Mouse (Mus musculus): Measurements from ENCODE around the gene Phf21a. TPM values are rescaled to one million over a fixed set of nuclear protein-coding genes. Genes with fewer than 3 reads are reported as not detected.
A peak's percentile ranks its signal among the peaks of the same experiment; 100 is the strongest.

The Phf21a gene
- total RNA-seq, 2 experiments from 2014 or later: 24.8 to 30.1 TPM

DNA sequence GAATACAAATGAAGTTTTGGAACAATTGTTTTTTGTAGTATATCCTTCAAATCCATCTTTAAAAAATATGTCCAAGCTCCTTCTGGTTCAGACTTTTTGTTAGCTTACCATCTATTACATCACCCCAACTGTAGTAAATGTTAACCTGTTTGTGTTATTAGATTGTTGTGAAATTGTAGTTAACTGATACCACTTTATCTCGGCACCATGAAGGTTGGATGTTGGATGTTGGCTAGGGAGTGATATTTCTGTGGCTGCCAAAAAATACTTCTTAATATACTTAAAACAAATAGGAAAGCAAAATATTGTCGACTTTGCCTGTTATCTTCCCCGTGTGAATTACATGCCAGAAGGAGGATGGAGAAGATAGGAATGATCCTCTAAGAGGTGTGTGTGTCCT, 184.9 kb downstream of the Phf21a start:
- no peak for DNase-seq
- intact Hi-C loops (cut with DNase I): no loop called here

GRCm38 (mm10) chr2:92278663-92279062, 185.7 kb downstream of the Phf21a start:
- intact Hi-C loops (cut with DNase I): no loop called here
- DNase-seq: no peak

- no peak for DNase-seq
- intact Hi-C loops (cut with DNase I): no loop called here
These were observed 186.5 kb downstream of the Phf21a start for GRCm38 (mm10) chr2:92279398-92279797.

GRCm38 (mm10) chr2:92285597-92285996, 192.7 kb downstream of the Phf21a start:
- no peak for DNase-seq

GRCm38 (mm10) chr2:92289335-92289734, 196.4 kb downstream of the Phf21a start:
- no peak for DNase-seq
- intact Hi-C loops (cut with DNase I): no loop called here

More at GRCm38 (mm10) chr2:92285597-92285996, 192.7 kb downstream of the Phf21a start:
- intact Hi-C loops (cut with DNase I): no loop called here

- DNase-seq: no peak
- intact Hi-C loops (cut with DNase I): loop anchor here (5.0 kb wide), 1 partner anchor 104 kb away; no protein-coding TSS in a partner anchor
These were observed 198.6 kb downstream of the Phf21a start for GRCm38 (mm10) chr2:92291526-92291925.

DNA sequence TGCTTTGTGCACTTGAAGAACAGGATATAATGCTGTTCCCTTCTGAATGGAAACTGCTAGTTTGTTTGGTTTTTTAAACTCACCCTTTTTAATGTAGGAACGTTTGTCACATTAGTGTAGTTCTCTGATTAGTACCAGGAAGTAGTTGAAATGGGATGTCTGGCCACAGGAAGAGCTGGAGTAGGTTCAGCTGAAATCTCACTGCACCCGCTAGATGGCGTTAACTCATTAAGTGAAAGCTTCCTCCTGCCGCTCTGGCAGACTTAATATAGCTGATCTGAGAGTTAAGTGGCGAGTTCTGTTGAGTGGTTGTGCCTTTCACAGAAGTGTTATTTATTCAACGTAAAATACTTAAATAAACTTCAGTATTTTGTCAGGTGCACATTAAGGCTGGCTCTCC, 203.5 kb downstream of the Phf21a start:
- intact Hi-C loops (cut with DNase I): loop anchor here (2.0 kb wide), 2 partner anchors 34 to 142 kb away; no protein-coding TSS in a partner anchor
- peak; percentile 79 for DNase-seq

DNA sequence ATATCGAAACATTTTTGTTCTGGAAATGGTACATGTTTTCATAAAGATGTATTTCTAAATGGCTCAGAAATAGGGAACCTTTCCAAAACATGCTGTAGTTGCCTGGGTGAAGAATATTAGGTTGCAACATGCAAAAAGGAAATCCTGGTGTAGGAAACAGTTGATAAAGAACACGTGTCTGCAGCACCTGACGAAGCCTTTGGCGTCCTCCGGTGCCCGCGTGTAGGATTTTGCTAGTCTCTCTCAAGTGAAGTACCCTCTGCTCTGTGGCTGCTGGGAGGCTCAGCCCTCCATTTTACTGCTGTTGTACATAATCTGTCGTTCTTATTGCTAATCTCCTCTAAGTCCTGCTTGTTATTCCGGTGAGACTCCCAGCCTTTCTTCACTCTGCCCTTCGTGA, 207.0 kb downstream of the Phf21a start:
- intact Hi-C loops (cut with DNase I): no loop called here

DNA sequence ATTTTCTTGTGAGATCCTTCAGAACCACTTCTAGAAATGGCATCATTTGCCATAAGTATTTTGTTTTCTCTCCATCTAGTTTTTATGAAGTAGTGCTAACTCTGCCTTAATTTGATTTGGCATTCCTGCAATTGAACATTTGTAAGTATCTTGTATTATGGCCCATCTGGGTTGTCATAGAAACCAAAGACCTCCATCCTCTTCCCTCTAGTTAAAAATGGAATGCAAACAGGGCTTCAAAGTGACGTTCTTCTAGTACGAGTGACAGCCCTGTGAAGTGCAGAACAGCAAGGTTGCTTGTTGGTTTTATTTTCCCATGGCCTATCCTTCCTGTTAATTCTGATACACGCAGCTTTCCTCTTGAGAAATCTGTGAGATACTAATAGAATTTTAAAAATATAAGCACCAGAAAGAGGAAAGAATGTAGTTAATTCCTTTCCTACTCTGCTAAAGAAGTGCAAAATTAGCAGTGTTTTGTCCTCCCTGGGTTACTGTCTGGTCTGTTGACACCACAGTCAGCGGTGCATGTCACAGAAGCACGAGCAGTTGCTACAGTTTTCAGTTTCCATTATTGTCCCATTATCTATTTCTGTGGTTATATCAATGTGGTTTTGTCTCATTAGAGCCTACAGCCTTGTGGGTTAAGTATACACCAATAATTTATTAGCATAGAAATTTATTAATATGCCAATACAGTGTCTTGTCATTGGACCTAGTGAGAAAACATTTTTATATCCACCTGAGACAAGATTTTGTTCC, 209.1 kb downstream of the Phf21a start:
- intact Hi-C loops (cut with DNase I): no loop called here

More for the DNA sequence above, 207.0 kb downstream of the Phf21a start:
- DNase-seq: no peak

DNA sequence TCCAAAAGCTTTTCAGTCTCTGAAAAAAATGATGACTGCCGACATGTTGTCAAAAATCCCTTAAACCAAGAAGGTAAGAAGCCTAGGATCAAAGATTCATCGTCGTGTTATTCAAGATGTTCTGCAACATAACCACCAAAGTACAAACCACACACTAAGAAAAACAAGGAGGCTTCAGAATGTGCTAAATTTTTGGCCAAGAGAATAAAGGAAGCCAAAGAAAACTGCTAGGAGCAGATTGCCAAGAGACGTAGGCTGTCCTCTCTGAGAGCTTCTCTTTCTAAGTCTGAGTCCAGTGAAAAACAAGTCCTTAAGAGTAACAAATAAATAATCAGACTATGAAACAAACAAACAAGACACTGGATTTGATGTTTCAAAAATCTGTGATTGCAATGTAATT, 219.6 kb downstream of the Phf21a start:
- DNase-seq: no peak

More for the DNA sequence above, 209.1 kb downstream of the Phf21a start:
- no peak for DNase-seq

DNA sequence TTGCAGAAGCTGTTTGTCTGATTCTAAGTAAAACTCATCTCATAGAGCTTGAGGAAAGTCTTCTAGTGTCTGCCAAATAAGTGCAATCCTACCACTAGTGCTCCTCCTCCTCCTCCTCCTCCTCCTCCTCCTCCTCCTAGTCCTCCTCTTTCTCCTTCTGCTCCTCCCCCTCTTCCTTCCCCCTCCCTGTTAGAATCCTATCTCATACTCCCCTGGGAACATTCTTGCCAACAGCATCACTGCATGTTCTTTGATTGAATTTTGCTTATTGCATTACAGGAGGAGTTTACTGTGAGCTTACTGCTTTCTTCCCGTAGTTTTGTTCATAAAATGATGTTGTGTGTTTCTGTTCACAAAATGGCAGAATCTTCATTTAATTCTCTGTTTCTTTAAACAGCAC, 221.1 kb downstream of the Phf21a start:
- DNase-seq: no peak
- intact Hi-C loops (cut with DNase I): no loop called here

More for the DNA sequence above, 219.6 kb downstream of the Phf21a start:
- intact Hi-C loops (cut with DNase I): no loop called here

GRCm38 (mm10) chr2:92316652-92317051, 223.7 kb downstream of the Phf21a start:
- no peak for DNase-seq
- intact Hi-C loops (cut with DNase I): no loop called here

DNA sequence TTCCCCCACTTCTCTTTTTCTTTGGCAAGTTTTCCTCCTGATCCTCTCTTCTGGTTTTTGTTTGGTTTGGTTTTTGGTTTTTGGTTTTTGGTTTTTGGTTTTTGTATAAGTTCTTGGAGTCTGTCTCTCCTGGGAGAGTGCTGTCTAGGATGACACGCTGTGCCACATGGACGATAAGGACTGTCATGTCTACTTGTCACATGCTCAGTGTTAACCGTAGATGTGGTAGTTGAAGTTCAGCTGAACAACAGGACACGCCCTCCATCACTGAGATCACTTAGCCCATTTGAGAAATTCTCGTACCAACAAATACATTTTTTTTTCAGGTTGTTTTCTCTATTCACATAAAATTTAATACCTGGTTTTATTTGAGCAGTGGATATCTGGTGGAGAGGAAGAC, 224.3 kb downstream of the Phf21a start:
- intact Hi-C loops (cut with DNase I): no loop called here
- DNase-seq: no peak

GRCm38 (mm10) chr2:92322669-92323068, 229.8 kb downstream of the Phf21a start:
- DNase-seq: peak in 1 of 2 experiments; percentile 40
- intact Hi-C loops (cut with DNase I): no loop called here

DNA sequence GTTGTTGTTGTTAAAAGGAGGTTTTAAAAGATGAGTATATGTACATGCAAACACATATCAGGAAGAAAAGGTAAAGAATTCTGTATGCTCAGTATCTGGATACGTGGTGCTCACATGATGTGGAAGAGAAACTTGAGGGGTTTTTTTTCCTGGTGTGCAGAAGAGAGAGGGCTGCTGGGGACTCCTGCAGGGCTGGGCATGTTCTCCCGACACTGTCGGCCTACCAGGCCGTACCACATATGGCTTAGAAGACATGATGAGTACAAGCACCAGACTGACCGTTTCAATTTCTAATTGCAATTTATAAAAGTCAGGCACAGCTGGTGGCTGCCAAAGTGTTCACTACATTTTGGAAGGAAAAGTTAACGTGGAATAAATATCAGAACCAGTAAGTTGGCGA, 232.8 kb downstream of the Phf21a start:
- DNase-seq: no peak
- intact Hi-C loops (cut with DNase I): no loop called here

- no peak for DNase-seq
- intact Hi-C loops (cut with DNase I): no loop called here
These were observed 233.3 kb downstream of the Phf21a start for GRCm38 (mm10) chr2:92326221-92326620.

- DNase-seq: no peak
- intact Hi-C loops (cut with DNase I): no loop called here
These were observed 234.7 kb downstream of the Phf21a start for GRCm38 (mm10) chr2:92327601-92328000.

DNA sequence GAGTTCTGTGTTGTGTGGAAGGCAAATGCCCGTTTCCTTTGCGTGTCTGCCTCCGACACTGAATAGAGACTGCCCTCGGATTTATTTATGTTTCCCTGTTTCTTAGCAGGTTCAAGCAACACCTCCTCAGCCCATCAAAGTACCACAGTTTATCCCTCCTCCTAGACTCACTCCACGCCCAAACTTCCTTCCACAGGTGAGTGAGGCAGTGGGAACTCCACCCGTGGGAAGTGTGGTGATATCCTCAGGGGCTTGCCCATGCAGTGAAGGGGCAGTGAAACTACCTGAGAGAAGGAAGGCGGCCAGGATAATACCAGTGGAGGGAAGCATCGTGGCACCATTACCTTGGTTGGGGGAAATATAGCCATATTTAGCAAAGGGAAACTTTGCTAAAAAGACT, 235.3 kb downstream of the Phf21a start:
- no peak for DNase-seq
- intact Hi-C loops (cut with DNase I): no loop called here

GRCm38 (mm10) chr2:92330840-92331239, 237.9 kb downstream of the Phf21a start:
- intact Hi-C loops (cut with DNase I): loop anchor here (2.0 kb wide), 2 partner anchors 34 to 108 kb away; no protein-coding TSS in a partner anchor
- peak in 1 of 2 experiments; percentile 27 for DNase-seq

DNA sequence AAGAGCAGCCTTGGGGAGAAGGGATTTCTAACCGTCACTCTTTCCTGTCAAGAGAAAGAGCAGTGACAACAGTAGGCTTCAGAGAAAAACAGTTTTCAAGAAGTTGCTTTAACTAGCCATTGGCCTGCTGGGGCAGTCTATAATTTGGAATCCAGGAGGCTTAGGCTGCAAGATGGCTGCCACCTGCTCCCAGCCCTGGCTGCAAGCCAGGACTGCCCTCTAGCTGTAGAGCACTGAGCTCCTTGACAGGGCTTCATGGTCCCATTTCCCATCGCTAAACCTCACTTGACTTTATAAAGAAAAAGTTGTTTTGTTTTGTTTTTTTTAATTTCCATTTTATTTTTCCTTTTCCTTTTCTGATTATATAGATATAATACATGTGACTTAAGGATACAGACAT, 238.5 kb downstream of the Phf21a start:
- no peak for DNase-seq

DNA sequence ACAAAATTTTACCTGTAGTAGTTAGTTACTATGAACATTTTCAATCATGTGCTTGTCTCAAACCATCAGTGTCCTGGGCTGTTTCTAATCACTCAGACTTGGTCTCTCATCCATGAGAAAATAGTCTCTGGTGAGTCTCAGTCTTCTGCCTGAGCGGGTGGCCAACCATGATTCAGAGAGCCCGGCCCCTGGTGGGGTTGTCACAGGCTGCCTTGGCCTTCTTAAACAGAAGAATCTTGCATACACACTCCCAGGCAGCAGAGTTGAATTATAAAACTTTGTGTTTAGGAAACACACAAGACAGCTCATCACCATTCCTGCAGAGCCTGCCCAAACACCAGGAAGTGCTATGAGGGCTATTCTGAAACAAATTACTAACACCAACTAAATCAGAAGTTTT, 239.0 kb downstream of the Phf21a start:
- intact Hi-C loops (cut with DNase I): loop anchor here (2.0 kb wide), 3 partner anchors 35 to 345 kb away; no protein-coding TSS in a partner anchor
- no peak for DNase-seq

More for the DNA sequence above, 238.5 kb downstream of the Phf21a start:
- intact Hi-C loops (cut with DNase I): loop anchor here (2.0 kb wide), 2 partner anchors 35 to 107 kb away; no protein-coding TSS in a partner anchor

DNA sequence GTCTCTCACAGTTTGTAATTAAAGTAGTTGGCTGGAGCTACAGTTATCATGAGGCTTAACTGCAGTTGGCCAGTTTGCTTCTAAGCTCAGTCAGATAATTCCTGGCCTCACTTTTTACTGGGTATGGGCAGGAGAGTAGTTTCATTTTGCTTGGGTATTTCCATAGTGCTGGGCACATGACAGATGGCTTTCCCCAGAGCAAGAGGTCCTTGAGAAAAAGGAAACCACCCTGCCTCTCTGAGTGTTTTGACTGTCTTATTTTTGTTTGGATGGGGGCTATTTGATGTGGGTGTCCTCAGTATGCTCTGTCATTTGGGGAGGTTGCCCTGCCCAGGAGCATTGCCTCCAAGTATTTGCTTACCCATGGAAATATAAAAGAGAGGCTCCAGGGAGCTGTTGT, 249.5 kb downstream of the Phf21a start:
- intact Hi-C loops (cut with DNase I): no loop called here
- no peak for DNase-seq

Measured in heart, postnatal 36 days (tissue).